Mouse (Mus musculus): ENCODE measurements around the gene Snrpd2.
A peak's percentile ranks its signal among the peaks of the same experiment; 100 is the strongest.

The Snrpd2 gene

DNA sequence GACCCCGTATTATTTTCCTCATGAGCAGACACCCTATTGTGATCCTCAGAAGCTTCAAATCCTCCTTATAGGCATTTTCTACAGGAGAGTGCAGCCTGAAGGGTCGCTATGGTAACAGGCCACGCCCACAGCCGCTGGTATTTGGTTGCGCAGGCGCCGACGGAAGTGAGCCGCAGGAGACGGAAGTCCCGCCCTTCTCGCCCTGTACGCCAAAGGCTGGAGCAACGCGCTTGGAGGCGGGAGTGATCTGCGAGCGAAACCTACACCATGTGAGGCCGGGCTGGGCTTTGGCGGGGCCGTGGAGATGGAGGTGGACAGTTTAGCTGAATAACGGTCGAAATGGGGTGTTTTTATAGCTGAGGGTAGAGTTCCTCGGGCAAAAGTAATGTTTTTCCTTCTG is at the start of gene Snrpd2:
Gene Snrpd2, plus strand, starts transcription at position 97 of the 400 bp plus-strand sequence.
- peak; percentile 98 for DNase-seq

DNA sequence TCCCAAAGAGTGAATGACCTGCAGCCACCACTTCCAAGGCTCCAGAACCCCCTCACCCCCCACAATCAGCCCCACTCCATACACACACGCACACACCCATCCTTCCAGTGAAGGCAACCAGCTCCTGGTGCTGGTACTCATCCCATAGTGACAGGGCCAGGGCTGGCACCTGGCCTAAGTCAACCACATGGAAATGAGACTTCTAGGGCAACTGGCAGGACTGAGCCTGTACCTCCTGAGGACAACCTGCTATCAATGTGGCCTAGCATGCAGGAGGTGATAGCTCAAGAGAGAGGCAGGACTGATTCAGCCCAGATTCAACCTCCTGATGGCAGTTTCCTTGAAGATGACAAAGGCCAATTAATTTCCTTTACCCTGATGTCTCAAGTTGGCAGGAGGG is 49.2 kb upstream of the Snrpd2 start:
- no peak for DNase-seq

DNA sequence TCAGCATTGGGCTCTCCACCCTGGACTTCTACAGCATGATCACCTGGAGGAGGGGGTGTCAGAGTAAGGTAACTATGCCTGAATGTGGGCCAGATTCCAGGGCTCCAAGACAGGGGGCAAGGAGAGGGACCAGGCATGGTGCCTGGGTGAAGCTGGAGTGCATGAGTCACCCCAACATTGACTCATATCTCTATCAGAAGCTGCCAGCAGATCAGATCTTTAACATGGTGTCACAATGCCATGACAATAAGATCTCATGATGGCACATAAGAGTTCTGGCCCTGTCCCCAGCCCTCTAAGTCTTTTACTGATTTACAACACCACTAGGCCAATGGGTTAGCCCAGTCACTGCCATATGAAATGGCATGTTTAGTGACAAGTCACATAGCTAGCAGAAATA is 45.8 kb upstream of the Snrpd2 start:
- no peak for DNase-seq

- no peak for DNase-seq
Measured at GRCm38 (mm10) chr7:19104486-19104885, 45.0 kb upstream of the Snrpd2 start.

DNA sequence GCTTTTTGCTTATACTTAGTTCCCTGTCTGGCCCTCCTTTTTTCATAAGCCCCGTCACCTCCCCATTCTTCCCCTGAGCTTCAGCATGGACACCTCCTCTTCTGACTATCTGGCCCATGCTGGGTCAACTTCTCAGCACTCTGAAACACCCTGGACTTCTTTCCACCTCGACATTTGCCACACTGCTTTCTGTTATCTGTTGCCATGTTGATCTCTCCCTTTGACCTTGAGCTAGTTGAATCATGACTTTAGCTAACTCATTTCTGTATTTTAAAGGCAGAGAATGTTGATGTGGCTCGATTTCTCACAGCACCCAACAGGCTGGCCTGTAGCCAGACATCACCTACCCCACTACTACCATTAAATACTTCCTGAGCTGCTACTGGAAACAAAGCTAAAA is 42.1 kb upstream of the Snrpd2 start:
- DNase-seq: no peak

DNA sequence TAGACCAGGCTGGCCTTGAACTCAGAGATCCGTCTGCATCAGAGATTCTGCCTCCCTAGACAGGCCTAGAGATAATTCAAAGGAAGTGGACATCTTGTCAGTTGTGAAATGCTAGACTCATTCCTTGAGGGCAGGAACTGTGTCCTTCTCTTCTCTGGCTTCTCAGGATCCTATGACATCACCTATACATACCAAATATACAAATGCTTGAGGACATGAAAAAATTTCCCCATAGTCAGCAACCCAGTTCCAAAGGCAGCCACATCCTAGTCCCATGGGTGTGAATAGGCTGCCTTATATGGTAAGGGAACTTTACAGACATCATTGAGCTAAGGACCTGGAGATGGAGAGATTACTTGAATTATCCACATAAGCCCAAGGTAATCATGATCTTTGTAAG is 40.0 kb upstream of the Snrpd2 start:
- DNase-seq: no peak

DNA sequence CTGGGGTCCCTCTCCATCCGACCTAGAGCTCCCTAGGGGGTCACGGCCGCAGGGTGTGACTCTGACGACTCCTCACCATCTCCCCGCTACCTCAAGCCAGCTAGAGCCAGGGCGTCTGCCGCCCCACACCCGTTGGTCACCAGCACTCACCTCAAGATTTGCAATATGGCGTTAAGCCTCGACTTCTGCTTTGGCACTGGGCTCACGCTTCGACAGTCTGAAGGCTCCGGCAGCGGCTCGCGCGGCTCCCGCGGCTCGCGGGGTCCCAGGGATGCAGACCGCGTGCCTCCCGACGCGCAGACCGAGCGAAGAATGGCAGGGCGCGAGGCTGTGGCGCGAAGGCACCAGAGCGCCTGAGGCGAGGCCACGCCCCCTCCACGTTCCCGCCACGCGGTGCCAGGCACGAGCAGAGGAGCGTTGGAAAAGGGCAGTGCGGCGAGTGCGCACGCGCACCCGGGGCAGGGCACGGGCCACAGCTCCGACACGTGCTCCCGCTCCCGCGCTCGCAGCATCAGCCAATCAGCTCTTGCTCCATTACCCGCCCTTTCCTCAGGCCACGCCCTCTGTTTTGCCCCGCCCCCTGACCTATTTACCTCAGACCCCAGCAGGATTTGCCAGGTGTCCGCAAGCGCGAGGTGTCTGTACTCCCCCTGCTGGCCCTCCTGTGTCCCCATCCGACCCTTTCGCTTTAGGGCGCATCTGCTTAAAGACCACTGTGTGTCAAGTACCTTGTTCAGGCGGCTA is 31.3 kb upstream of the Snrpd2 start, which contains the start of gene Gm4969:
Gene Gm4969, minus strand, starts transcription at position 341 of the 744 bp plus-strand sequence.
- peak; percentile 47 for DNase-seq

- peak; percentile 11 for DNase-seq
Measured at GRCm38 (mm10) chr7:19119083-19119482, 30.4 kb upstream of the Snrpd2 start.

DNA sequence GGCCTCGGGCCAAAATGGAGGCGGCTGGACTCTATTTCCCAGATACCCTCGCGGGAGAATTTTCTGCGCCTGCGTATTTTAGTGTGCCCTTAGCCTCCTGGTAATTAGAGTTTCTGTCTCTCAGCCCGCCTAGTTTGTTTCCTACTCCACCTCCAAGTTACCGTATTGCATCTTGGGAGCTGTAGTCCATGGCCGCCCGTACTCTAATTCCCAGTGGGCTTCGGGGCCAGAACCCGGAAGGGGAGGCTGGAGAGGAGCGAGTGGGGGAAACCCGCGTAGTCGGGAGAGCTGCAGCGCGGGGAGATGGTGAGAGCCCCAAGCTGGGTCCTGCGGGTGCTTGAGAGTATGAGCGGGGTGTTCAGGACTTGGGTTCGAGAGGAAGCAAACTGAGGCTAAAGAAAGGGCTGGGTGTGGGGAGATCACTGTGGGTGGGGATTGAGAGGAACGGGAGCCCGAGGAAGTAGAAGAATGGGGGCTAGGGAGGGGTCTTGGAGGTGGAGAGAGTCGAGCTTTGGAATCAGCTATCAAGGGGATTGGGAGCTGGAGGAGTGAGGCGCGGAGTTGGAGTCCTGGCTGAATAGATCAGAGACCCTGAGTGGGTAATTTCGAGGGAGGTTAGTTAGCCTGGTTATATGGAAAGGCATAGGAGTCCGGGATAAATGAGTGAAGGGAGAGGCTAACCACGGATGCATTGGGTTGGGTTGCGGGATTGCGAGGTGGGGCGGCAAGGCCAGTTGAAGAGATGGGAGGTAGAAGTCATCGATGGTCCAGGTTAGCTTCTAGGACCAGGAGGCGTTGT is 29.7 kb upstream of the Snrpd2 start, which contains the start of gene Fbxo46:
Gene Fbxo46, plus strand, starts transcription at position 229 of the 799 bp plus-strand sequence.
- peak; percentile 98 for DNase-seq

- DNase-seq: no peak
Measured at GRCm38 (mm10) chr7:19121686-19122085, 27.8 kb upstream of the Snrpd2 start.

- no peak for DNase-seq
Measured at GRCm38 (mm10) chr7:19124713-19125112, 24.8 kb upstream of the Snrpd2 start.

GRCm38 (mm10) chr7:19127744-19128143 is 21.8 kb upstream of the Snrpd2 start:
- no peak for DNase-seq

GRCm38 (mm10) chr7:19129396-19129795 is 20.1 kb upstream of the Snrpd2 start:
- no peak for DNase-seq

DNA sequence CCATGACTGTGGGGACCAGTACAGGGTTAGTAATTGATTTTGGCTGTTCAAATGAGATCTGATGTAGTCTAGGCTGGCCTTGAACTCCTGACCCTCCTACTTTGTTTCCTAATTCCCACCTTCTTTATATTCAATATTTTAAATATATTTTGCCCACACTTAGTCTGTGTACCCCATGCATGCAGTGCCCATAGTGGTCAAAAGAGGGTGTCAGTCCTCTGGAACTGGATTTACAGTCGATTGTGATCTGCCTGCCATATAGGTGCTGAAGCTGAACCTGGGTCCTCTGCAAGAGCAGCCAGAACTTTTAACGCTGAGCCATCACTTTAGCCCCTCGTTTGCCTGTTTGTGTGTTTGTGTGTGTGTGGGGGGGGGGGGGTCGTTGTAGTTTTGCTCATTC is 18.9 kb upstream of the Snrpd2 start:
- peak; percentile 23 for DNase-seq

- peak; percentile 99 for DNase-seq
Measured at GRCm38 (mm10) chr7:19131324-19131848, 18.1 kb upstream of the Snrpd2 start.

GRCm38 (mm10) chr7:19136168-19136567 is 13.4 kb upstream of the Snrpd2 start:
- no peak for DNase-seq

DNA sequence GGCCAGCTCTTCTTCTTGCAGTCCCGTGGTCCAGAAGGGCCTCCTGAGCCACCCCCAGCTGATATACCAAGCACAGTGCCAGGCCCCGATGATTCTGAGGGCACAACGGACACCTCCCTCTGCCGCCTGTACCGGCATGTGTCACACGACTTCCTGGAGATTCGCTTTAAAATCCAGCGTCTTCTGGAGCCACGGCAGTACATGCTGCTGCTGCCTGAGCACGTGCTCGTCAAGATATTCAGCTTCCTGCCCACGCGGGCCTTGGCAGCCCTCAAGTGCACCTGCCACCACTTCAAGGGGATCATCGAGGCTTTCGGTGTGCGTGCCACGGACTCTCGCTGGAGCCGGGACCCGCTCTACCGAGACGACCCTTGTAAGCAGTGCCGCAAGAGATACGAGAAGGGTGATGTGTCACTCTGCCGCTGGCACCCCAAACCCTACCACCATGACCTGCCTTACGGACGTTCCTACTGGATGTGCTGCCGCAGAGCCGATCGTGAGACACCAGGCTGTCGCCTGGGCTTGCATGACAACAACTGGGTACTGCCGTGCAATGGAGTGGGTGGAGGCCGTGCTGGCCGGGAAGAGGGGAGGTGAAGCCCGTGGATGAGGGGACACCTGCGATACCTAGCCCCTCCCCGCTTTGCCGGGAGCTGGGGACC is 12.7 kb upstream of the Snrpd2 start:
- no peak for DNase-seq

GRCm38 (mm10) chr7:19137380-19137779 is 12.1 kb upstream of the Snrpd2 start:
- DNase-seq: peak; percentile 74

GRCm38 (mm10) chr7:19146793-19147192 is 2.7 kb upstream of the Snrpd2 start:
- no peak for DNase-seq

DNA sequence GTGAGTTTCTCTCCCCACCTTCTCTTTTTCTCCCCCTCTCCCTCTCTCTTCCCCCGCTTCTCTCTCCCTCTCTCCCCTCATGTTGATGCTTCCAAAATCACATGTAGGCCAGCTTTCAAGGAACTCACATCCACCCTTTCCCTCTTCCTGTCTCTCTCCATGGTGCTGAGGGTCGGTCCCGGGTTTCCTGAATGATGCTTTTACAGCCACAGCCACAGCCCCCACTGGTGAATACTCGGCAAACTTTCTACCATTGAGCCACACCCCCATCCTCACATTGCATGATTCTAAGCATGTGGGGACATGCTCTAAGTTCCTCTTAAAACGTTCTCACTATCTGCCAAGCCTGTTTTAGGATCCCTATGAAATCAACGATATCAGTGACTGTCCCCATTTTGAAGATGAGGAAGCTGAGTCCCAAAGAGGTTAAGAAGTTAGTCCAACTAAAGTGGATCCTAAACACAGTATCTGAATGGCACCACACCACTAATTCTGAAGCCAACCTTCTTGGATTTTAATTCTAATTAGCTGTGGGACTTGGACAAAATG is 2.0 kb upstream of the Snrpd2 start:
- DNase-seq: no peak

GRCm38 (mm10) chr7:19148180-19148874 is 1.2 kb upstream of the Snrpd2 start:
- DNase-seq: no peak

GRCm38 (mm10) chr7:19148875-19149541 is 514 bp upstream of the Snrpd2 start, which contains the start of gene Qpctl:
Qpctl (minus strand) TSS chr7:19149291.
- peak; percentile 100 for DNase-seq

Measured in lung, postnatal 36 days (tissue).